Mouse (Mus musculus) myocyte (in vitro differentiated cells): ENCODE measurements around the gene Spty2d1. TPM values are rescaled to one million over a fixed set of nuclear protein-coding genes. Genes with fewer than 3 reads are reported as not detected.
A peak's percentile ranks its signal among the peaks of the same experiment; 100 is the strongest.

ENCODE experiments used
- H3K27me3 ChIP-seq: one replicate; pipeline ENCODE4 v1.6.1; 2011; ENCODE audit not compliant: control insufficient read depth, insufficient read depth, insufficient read length
- H3K36me3 ChIP-seq: one replicate; pipeline ENCODE4 v1.6.1; 2011; ENCODE audit not compliant: control insufficient read depth, insufficient read depth
- H3K4me2 ChIP-seq: one replicate; pipeline ENCODE4 v1.6.1; 2011; ENCODE audit warnings: low read depth, control low read depth
- H3K4me3 ChIP-seq: one replicate; pipeline ENCODE4 v1.5.1; 2011; ENCODE audit warnings: mild to moderate bottlenecking, control low read depth, moderate library complexity
- H3K79me2 ChIP-seq: one replicate; pipeline ENCODE4 v1.6.1; 2011; ENCODE audit not compliant: control insufficient read depth, insufficient read depth
- H3ac ChIP-seq: one replicate; pipeline ENCODE4 v1.6.1; 2011; ENCODE audit not compliant: control insufficient read depth, insufficient read length
- CEBPB ChIP-seq: IDR thresholded peaks from 2 replicates; pipeline ENCODE4 v1.6.1; 2011; ENCODE audit warnings: mild to moderate bottlenecking, moderate library complexity; ENCODE audit not compliant: poor library complexity, insufficient read depth, severe bottlenecking
- E2F4 ChIP-seq: IDR thresholded peaks from one replicate; pipeline ENCODE4 v1.6.1; 2011; ENCODE audit warnings: mild to moderate bottlenecking, control low read depth, moderate library complexity; ENCODE audit not compliant: insufficient read depth
- MAX ChIP-seq: IDR thresholded peaks from one replicate; pipeline ENCODE4 v1.6.1; 2011; ENCODE audit warnings: low read depth, mild to moderate bottlenecking, control low read depth
- MYOD1 ChIP-seq, 3 experiments: IDR thresholded peaks; one replicate each; pipeline ENCODE4 v1.6.1; 2011; ENCODE audit warnings: control low read depth in 2 of 3, low read depth in 2 of 3, mild to moderate bottlenecking in 2 of 3, moderate library complexity in 1 of 3; ENCODE audit not compliant: insufficient read length in 2 of 3, control insufficient read depth in 1 of 3
- MYOG ChIP-seq, 3 experiments: IDR thresholded peaks; one replicate each; pipeline ENCODE4 v1.6.1; 2011; ENCODE audit warnings: control low read depth in 2 of 3, low read depth in 2 of 3, mild to moderate bottlenecking in 2 of 3; ENCODE audit not compliant: insufficient read length in 2 of 3, control insufficient read depth in 1 of 3, insufficient read depth in 1 of 3
- POLR2A ChIP-seq: IDR thresholded peaks from one replicate; pipeline ENCODE4 v1.6.1; 2011; ENCODE audit warnings: low read depth, mild to moderate bottlenecking, control low read depth, moderate library complexity; ENCODE audit not compliant: insufficient read length
- POLR2AphosphoS2 ChIP-seq: IDR thresholded peaks from one replicate; pipeline ENCODE4 v1.6.1; 2011; ENCODE audit warnings: low read depth, control low read depth; ENCODE audit not compliant: insufficient read length
- REST ChIP-seq: IDR thresholded peaks from one replicate; pipeline ENCODE4 v1.6.1; 2011; ENCODE audit warnings: mild to moderate bottlenecking, control low read depth, moderate library complexity; ENCODE audit not compliant: insufficient read depth, insufficient read length
- SRF ChIP-seq: IDR thresholded peaks from one replicate; pipeline ENCODE4 v1.6.1; 2011; ENCODE audit warnings: low read depth; ENCODE audit not compliant: control insufficient read depth, insufficient read length
- TCF12 ChIP-seq: IDR thresholded peaks from one replicate; pipeline ENCODE4 v1.6.1; 2011; ENCODE audit warnings: mild to moderate bottlenecking, control low read depth; ENCODE audit not compliant: poor library complexity, insufficient read depth, severe bottlenecking
- TCF3 ChIP-seq: IDR thresholded peaks from one replicate; pipeline ENCODE4 v1.6.1; 2011; ENCODE audit warnings: low read depth, control low read depth; ENCODE audit not compliant: insufficient read length
- USF1 ChIP-seq: IDR thresholded peaks from one replicate; pipeline ENCODE4 v1.6.1; 2011; ENCODE audit warnings: low read depth, mild to moderate bottlenecking, control low read depth, moderate library complexity
- polyA plus RNA-seq: library from polyadenylated mRNA; unstranded; fragments of >200 nt; fragmentation: generic; extraction: Trizol; gene quantifications from one replicate; pipeline ENCODE4 v1.2.1, GENCODE M21; 2012; ENCODE audit warnings: missing spikeins

Gene Spty2d1
- polyA plus RNA-seq, 1 experiment = 12.0 TPM

DNA sequence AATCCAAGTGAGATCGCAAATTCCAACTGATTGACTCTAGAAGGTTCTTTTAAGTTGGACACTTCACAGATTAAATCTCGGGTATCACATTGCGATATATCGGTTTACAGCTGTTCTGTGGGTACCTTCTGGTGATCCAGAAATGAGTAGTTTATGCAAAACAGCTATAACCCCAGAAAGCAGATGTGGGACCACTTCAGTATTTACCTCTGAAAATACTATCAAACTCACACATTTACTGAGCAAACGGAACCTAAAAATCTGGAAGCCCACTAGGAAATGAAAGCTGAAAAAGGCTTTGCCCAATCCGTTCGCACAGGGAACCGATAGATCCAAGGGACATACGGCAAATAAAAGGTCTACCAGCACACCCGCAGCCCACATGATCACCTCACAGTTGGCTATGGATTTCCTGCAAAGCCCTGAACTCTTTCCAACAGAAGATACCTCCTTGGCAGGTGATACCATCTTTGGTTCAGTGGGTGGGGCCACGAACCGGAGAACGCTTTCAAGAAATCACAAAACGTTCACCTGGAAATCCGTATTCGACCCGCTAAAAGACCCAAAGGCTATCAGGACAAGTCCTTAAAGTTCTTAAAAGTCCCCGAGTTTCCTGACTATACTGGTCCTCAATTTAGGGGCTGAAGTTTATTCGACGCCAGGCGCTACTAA lies 966 bp downstream of the Spty2d1 start:
- Histone ChIP-seq H3K4me2 (peak overlapping the region; percentile 82), H3K36me3 (no peaks in the 10 kb centered on the region), H3ac (peak overlapping the region; percentile 17), H3K27me3 (no peaks in the 10 kb centered on the region), H3K79me2 (peaks cover 67% of the 10 kb centered on the region), H3K4me3 (peak overlapping the region; percentile 80)
- TF ChIP-seq POLR2AphosphoS2 (no peak), POLR2A (no peak), TCF3 (no peak)

- H3K79me2 ChIP-seq = peaks cover 92% of the 10 kb centered on the region
- TF ChIP-seq USF1 = no peak
- peak in 2 of 3 experiments; percentile 9 to 17 for TF ChIP-seq MYOD1 (IDR thresholded peaks at IDR 0.05; ENCODE audit: control insufficient read depth in 1 of 3, insufficient read length in 2 of 3, low read depth in 2 of 3)
- TF ChIP-seq TCF3 = no peak
- TF ChIP-seq CEBPB = peak; percentile 61; the same call in 1 of the 2 replicates
- no peak for TF ChIP-seq TCF12
- TF ChIP-seq SRF = no peak
- TF ChIP-seq MYOG (IDR thresholded peaks at IDR 0.05; ENCODE audit: control insufficient read depth in 1 of 3, insufficient read depth in 1 of 3, insufficient read length in 2 of 3, low read depth in 2 of 3) = peak in 1 of 3 experiments; percentile 23
- TF ChIP-seq POLR2AphosphoS2 = no peak
- H3K27me3 ChIP-seq = no peaks in the 10 kb centered on the region
- H3K4me3 ChIP-seq = no peak overlapping the region
- H3K36me3 ChIP-seq = peaks cover 10% of the 10 kb centered on the region
- no peak overlapping the region for H3ac ChIP-seq
- H3K4me2 ChIP-seq = peak overlapping the region; percentile 82
Measured at GRCm38 (mm10) chr7:47003411-47004115, 4.6 kb downstream of the Spty2d1 start.

DNA sequence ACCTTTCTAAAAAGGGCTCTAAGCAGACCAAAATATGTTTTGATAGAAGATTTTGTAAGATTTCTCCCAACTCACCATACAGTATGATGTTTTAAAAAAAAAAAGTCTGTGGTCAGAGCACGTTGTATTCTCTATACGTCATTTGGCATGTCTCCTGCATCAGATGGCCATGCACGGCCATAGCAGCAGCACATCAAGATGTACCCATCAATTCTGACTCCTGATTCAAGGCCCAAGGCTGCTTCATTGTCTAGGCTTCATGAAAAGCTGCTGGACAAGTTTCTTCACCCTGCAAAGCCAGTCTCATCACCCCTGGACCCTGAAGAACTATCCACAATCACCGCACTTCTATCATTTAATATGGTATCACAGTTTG lies 6.3 kb downstream of the Spty2d1 start:
- Histone ChIP-seq H3K4me2 (peak overlapping the region; percentile 13), H3K27me3 (no peaks in the 10 kb centered on the region), H3K79me2 (peaks cover 91% of the 10 kb centered on the region), H3K4me3 (no peak overlapping the region), H3K36me3 (peaks cover 23% of the 10 kb centered on the region), H3ac (no peak overlapping the region)
- TF ChIP-seq MYOD1 (IDR thresholded peaks at IDR 0.05; ENCODE audit: control insufficient read depth in 1 of 3, insufficient read length in 2 of 3, low read depth in 2 of 3) (no peak), MAX (no peak), POLR2AphosphoS2 (no peak), MYOG (IDR thresholded peaks at IDR 0.05; ENCODE audit: control insufficient read depth in 1 of 3, insufficient read depth in 1 of 3, insufficient read length in 2 of 3, low read depth in 2 of 3) (no peak), POLR2A (no peak), TCF12 (no peak), E2F4 (no peak), REST (no peak), USF1 (no peak), TCF3 (no peak), SRF (no peak), CEBPB (no peak)

- no peak for TF ChIP-seq POLR2AphosphoS2
- TF ChIP-seq POLR2A = no peak
- no peak for TF ChIP-seq MYOG (IDR thresholded peaks at IDR 0.05; ENCODE audit: control insufficient read depth in 1 of 3, insufficient read depth in 1 of 3, insufficient read length in 2 of 3, low read depth in 2 of 3)
- no peak for TF ChIP-seq MAX
- TF ChIP-seq USF1 = no peak
- TF ChIP-seq TCF3 = no peak
- TF ChIP-seq TCF12 = no peak
- no peak for TF ChIP-seq E2F4
- no peak for TF ChIP-seq SRF
- TF ChIP-seq REST = no peak
- no peak for TF ChIP-seq MYOD1 (IDR thresholded peaks at IDR 0.05; ENCODE audit: control insufficient read depth in 1 of 3, insufficient read length in 2 of 3, low read depth in 2 of 3)
- TF ChIP-seq CEBPB = no peak
- H3K79me2 ChIP-seq = peaks cover 90% of the 10 kb centered on the region
- H3K27me3 ChIP-seq = no peaks in the 10 kb centered on the region
- peak overlapping the region; percentile 47 for H3K4me2 ChIP-seq
- no peak overlapping the region for H3ac ChIP-seq
- H3K4me3 ChIP-seq = no peak overlapping the region
- peaks cover 26% of the 10 kb centered on the region for H3K36me3 ChIP-seq
Measured at GRCm38 (mm10) chr7:47001125-47001899, 6.9 kb downstream of the Spty2d1 start.
